Mouse (Mus musculus): ENCODE results near the gene Sbno2.

Gene Sbno2

GRCm38 (mm10) chr10:80091527-80091926 is 13.8 kb downstream of the Sbno2 start:
- DNase-seq (ENCODE audit: low spot score) = no peak

DNA sequence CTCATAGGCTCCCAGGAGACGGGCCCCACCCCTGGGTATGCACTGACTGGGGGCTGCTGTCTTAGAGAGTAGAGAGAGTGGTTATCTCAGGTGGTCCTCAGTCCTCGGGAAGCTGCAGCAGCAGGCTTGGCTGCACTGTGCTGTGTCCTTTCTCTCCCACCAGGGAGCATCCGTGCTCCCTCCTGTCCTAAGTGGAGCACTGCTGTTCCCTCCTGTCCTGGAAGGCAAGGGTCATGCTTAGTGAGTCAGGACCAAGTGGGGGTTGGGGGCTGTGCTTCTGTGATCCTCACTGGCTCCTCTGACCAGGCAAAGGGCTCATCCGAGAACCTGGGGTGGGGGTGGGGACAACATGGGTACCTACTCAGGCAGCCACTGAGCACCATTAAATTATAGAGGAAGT is 16.2 kb downstream of the Sbno2 start:
- no peak for DNase-seq (ENCODE audit: low spot score)

- DNase-seq (ENCODE audit: low spot score) = no peak
These were observed 17.9 kb downstream of the Sbno2 start for GRCm38 (mm10) chr10:80087483-80087882.

DNA sequence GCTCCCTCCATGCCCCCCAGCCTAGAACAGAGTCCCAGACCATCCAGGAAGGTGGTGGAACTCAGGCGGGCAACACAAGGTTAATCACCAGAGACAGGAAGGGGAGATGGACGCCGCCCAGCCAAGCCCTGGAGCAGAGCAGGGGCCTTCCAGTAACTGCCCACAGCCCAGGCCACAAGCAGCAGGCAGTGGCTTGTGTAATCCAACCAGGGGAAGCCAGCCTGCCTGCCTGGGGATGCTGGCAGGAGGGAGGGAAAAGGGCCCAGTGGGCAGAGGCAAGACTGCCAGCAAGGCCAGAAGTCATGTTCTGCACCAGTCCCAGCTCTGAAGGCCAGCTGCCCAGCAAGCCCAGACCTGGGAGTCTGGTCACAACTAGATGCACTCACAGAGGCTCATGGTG is 18.5 kb downstream of the Sbno2 start:
- DNase-seq (ENCODE audit: low spot score) = no peak

- no peak for DNase-seq (ENCODE audit: low spot score)
These were observed 20.4 kb downstream of the Sbno2 start for GRCm38 (mm10) chr10:80084817-80085487.

DNA sequence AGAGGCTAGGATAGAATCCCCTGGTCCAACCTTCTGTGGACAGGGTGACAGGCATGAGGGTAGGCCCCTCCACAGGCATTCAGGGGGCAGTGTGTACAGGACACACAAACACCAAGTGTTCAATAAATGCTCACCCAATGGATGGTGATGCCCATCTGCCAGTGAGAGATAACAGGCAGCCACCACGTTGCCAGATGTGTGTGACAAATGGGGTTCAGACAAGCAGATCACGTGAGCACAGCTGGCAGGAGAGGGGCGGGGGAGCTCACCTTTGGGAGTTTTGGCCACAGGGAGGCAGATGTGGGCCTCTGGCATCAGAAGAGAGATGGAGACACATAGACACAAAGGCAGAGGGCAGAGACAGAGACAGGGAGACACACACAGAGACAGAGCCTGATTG is 24.3 kb downstream of the Sbno2 start:
- no peak for DNase-seq (ENCODE audit: low spot score)

DNA sequence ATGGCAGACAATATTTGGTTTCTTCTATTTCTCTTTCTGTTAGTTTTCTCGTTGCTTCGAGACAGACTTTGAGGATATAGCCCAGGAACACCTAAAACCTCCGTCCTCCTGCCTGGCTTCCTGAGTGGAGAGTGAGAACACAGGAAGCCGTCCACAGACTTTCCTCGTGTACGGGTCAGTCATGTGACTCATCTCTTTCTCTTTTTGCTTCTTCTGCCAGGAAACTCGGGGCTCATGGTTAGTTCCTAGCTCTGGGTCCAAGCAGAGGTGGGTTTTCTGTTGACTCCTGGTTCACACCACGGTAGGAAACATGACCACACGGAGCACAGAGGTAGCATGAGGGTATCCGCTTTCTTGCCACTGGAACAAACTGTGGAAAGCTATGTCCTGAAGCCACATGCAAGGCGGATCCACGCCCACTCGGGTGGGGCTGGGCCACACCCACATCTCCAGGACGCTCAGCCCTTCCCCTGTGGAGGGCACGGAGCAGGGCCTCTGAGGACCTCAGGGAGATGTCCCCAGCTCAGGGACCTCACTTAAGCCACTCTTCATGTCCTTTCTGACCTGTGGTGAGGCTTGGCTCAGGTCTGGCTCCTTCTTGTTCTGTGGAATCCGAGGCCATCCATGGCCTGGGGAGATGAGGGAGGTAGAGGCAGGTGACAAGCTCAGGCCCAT is 24.8 kb downstream of the Sbno2 start:
- no peak for DNase-seq (ENCODE audit: low spot score)

- no peak for DNase-seq (ENCODE audit: low spot score)
These were observed 27.0 kb downstream of the Sbno2 start for GRCm38 (mm10) chr10:80078366-80078765.

DNA sequence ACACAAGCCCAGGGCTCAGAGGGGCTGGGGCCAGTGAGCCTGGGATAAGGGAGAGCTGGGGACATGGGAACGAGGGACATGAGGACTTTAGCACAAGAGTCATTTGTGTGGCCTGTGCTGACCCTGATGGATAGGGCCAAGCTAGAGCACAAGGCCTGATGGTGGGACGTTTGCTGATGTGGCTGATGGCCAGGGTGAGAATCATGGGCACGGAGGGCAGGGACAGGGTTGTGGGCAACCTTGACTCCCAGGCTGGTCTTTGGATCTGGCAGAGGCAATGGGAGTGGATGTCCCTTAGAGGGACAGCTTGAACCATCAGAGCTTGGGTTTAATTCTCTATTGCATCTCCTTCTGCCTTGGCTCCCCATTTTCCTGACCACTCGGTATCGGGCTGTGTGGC is 28.1 kb downstream of the Sbno2 start:
- DNase-seq (ENCODE audit: low spot score) = no peak

DNA sequence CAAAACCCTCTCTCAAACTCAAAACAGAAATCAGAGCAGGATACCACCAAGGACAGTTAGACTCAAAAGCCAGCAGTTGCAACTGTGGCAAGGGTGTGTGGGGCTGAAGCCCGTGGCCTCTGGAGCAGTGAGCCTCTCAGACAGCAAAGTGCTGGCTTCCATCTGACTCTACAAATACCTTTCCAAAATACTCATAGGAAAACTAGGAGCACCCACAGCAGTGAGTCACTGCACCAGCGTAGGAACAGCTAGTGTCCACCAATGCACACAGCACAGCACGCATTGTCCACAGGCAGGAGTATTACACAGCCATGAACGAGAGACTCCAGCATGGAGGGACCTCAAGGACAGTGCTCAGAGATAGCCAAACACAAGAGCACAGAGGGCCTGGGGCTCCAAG is 29.0 kb downstream of the Sbno2 start:
- DNase-seq (ENCODE audit: low spot score) = no peak

DNA sequence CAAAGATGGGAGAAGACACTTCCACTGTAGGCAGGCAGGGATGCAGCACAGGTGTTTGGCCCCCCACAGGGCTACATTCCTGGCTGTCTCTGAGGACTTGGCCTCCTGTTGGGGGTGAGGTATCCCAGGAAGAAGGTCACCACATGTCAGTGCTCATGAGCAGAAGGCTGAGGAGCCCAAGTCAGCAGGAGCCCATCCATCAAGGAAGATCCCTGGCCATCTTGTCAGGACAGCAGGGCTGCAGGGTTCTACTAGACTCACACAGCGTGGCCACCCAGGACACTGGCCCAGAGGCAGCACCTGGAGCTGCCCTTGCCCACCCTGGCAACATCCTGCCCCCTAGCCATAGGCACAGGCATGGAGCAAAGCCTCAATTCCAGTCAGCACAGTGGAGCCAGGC is 29.4 kb downstream of the Sbno2 start:
- DNase-seq (ENCODE audit: low spot score) = no peak

GRCm38 (mm10) chr10:80074813-80075601 is 30.4 kb downstream of the Sbno2 start:
- no peak for DNase-seq (ENCODE audit: low spot score)

DNA sequence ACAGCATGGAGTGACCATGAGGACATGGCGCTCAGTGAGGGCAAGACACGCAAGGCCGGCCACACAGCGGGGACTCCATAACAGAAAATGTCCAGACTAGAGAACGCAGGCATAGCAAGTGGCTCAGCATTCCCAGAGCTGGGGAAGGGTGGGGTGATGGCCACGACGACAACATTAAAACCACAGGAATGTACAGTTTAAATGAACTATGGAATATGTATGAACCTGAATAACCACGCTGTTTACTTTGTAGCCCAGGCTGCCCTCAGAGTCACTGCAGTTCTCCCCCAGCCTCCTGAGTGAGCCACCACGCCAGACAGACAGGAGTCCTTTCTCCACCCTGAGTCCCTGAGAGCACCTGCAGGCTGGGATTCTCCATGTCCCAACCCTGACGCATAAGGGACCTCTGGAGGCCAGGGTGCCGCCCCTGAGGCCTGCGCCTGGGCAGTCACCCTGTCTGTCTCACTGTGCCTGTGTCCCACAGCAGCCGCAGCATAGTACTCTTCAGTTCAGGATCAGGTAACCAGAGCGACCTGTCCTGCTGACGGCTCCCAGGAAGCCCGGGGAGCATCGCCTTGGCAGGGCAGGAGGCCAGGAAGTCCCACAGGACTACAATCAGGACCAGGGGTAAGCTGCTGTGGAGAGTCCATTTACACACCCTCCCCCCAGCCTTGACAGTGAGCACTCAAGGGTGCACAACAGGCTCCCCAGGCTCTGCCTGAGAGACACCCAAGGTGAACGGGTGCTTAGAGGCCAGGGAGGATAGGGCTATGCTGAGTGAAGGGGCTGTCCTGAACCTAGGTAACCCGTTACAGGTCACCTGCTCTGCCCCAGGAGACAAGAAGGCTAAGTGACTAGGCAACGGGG is 32.5 kb downstream of the Sbno2 start:
- DNase-seq (ENCODE audit: low spot score) = no peak

- DNase-seq (ENCODE audit: low spot score) = no peak
These were observed 33.9 kb downstream of the Sbno2 start for GRCm38 (mm10) chr10:80071516-80071900.

GRCm38 (mm10) chr10:80070837-80071515 is 34.4 kb downstream of the Sbno2 start:
- DNase-seq (ENCODE audit: low spot score) = peak; percentile 87

GRCm38 (mm10) chr10:80069948-80070450 is 35.4 kb downstream of the Sbno2 start:
- DNase-seq (ENCODE audit: low spot score) = no peak

GRCm38 (mm10) chr10:80069251-80069650 is 36.1 kb downstream of the Sbno2 start:
- DNase-seq (ENCODE audit: low spot score) = no peak

GRCm38 (mm10) chr10:80063877-80064650 is 41.3 kb downstream of the Sbno2 start:
- DNase-seq (ENCODE audit: low spot score) = peak; percentile 53

GRCm38 (mm10) chr10:80063104-80063503 is 42.3 kb downstream of the Sbno2 start:
- DNase-seq (ENCODE audit: low spot score) = peak; percentile 54

- peak; percentile 73 for DNase-seq (ENCODE audit: low spot score)
These were observed 47.6 kb downstream of the Sbno2 start for GRCm38 (mm10) chr10:80057683-80058326.

All from testis, postnatal 10 days (tissue).